Mouse (Mus musculus) MEL-GATA-1-ER (cell line): ENCODE measurements around the gene Cacng2.
"Not testable (repeated sequence)": the region's sequence is repeated elsewhere in the genome, so short reads cannot be mapped to it uniquely, and the experiment has no call there.

Experiments
- DNase-seq: peaks from one replicate; pipeline ENCODE4 v3.0.0-alpha.2; 2012; ENCODE audit warnings: low read depth; ENCODE audit errors: extremely low read depth

Cacng2 gene

DNA sequence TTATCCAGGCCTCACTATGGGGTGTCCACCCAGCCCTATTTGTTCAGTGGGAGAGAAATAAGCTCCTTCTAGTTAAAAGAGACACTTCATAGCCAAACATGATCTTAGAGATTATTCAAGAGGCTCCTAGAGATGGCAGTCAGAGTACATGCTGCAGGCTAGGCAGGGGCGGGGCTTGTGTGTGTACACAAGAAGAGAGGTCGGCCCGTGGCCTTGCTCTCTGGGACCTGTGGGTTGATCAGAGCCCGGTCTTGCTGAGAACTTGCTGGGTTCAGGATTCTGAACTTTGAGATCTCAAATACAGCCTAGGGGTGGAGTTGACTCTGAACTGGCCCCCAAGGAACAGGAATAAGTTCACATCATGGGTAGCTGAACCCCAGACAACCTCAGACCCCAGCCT lies 95.6 kb downstream of the Cacng2 start:
- DNase-seq, result no peak

DNA sequence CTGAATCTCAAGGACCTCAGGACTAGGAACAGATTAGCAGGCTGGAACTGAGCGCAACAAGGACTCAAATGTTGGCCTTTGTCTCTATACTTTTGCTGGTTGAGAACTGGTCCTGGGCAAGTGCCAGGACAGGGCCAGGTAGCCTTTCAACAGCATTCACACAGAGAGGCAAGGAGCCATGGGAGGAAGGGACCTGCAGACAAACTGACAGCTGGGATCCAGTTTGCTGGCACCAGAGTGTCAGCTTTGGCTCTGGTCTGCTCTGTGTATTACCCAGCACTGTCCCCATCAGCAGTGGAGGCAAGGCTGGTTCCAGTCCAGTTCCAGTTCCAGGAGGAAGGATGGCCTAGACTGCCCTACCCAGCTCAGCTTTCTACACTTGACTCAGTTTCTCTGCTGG lies 105.8 kb downstream of the Cacng2 start:
- no peak for DNase-seq

DNA sequence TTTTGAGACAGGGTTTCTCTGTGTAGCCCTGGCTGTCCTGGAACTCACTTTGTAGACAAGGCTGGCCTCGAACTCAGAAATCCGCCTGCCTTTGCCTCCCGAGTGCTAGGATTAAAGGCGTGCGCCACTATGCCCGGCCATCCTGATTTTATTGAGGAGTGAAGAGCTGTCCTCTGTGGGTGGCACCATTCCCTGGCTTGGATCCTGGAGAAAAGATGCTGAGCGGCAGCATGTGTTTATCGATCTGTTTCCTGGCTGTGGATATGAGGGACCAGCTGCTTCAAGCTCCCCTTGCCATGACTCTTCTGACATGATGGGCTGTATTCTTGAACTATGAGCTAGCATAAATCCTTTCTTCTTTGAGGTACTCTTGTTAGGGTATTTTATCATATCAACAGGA lies 111.6 kb downstream of the Cacng2 start:
- not testable (repeated sequence) for DNase-seq

DNA sequence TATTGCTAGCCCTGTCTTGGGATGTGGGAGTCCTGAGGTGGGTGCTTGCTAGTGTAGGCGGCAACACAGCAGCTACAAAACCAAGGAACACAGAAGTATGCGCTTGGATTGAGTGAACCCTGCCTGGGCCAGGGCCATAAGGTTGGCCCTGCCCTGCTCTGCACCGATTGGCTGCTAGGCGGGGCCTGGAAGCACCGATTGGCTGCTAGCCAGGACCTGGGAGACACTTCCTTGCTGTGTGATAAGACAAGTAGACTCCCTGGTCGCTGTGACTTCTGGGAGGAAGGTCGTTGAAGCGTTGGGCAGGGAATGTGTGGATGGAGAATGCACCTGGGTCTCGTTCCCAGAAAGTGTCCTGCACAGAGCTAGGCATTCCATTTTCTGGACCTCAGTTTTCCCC lies 115.9 kb downstream of the Cacng2 start:
- peak; percentile 85 for DNase-seq

DNA sequence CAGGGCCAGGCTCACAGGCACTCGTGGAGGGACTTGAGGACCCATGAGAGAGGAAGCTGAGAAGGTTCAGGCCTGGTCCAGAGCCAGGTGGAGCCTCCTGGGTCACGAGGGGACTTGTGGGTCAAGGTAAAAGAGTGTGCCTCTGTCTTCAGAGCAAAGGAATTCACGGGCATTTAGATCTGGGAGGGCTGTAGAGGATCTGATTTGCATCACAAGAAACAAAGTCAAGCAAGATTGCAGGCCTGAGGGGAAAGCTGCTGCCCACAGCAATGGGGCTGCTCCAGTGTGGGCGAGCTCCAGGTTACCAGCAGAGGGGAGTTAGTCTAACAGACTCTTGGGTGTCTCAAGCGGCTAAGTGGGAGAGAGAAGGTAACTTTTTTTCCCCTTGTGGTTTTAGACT lies 118.4 kb downstream of the Cacng2 start:
- no peak for DNase-seq

DNA sequence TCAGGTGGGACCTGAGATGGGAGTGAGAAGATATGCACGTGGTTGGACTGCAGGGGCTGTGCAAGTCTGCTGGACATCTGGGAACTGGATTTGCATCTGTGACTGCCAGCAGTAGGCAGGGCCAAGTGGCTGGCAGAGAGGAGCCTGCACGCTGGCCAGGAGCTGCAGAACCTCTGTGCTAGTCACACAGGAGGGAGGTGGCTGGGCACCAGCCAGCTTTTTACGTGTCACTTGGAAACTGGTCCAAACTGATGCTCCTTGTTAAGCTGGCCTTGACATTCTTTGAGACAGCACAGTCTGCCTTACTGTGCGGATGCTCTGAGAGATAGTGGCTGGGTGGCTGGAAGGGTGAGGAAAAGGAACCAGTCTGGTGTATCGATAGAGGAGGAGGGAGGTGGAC lies 131.3 kb downstream of the Cacng2 start:
- DNase-seq, result no peak

DNA sequence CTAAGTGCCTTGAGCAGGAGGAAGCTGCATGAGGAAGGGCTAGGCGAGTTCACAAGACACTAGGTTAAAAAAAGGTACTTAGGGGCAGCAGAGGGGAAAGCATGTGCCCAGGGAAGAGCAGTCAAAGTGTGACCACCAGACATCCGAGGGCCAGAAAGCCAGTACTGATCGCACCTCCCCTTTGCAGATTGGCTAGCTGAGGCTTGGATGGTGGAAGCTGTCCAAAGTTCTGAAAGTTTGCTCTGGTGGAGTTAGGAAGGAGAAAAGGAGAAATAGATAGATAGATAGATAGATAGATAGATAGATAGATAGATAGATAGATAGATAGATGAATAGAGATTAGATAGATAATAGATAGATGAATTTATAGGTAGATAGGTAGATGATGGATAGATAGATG lies 136.4 kb downstream of the Cacng2 start:
- DNase-seq, result no peak

DNA sequence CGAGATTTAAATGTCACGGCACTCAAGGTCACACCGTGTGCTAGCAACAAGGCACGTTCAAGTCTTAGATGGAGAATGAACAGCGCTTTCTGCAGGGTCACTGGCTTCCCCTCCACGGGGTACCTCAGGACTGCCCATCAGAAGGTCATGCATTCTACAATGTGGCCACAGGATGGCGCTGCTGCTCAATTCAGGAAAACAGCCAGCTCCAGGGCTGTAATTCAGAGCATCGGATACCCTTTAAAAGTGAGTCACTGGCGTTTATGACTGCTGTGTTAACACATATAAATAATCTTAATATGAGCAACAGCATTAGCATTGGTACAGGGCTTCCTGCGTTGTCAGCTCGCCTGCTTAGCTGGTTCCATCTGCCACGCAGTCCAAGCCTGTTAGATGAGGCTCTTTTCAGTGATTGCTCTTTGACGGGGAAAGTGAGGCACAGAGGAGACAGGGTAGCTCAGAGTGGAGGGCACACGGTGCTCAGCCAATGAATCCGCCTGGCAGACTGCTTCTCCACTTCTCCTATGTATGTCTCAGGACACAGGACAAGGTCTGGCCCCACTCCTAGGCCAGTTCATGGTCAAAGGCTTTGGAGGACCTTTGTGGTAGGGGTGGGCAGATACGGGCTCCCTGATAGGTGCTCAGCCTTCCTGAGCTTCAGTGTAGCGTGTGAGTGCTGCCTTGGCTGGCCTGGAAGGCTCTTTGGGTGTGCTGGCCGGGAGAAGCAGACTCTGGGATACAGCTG lies 137.5 kb downstream of the Cacng2 start:
- peak; percentile 20 for DNase-seq

DNA sequence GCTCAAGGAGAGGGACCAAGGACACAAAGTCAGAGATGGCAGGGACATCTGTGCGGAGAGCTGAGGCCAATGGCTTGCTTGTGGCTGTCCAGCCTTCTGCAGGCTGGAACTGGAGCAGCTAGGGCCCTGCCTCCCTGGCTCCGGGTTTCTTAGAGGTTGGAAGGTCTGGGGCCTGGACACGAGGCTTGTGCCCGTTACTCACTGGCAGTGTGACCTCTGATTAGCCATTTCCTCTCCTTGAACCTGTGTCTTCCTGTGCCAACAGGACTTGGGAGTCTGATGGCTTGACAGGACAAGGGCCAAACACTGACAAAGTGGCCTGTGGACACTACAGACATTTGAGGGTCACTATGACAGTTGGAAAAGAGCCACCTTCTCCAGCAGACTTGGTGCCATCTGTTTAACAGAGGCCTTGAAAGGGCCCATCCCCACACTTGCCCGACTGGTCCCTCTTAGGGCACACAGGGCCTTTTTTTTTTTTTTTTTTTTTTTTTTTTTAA lies 138.6 kb downstream of the Cacng2 start:
- no peak for DNase-seq

DNA sequence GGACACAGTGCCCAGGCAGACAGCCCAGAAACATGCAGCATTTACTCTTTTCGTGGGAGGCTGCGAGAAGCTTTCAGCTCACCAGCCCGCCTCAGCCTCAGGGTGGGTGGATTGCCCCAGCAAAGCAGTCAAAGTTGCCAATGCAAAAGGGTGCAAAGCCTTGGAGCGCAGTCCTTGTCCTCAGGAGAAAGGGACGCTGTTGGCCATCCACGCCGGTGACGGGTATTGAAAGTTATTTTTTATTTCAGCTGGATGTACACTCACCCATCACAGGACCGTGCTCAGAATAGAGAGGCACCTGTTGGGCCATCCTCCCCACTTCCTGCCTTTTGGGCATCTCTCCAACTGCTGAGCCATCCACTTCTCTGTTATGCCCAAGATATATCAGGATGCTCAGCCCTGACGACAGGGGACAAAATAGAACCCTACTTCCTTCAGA lies 140.4 kb downstream of the Cacng2 start:
- no peak for DNase-seq

DNA sequence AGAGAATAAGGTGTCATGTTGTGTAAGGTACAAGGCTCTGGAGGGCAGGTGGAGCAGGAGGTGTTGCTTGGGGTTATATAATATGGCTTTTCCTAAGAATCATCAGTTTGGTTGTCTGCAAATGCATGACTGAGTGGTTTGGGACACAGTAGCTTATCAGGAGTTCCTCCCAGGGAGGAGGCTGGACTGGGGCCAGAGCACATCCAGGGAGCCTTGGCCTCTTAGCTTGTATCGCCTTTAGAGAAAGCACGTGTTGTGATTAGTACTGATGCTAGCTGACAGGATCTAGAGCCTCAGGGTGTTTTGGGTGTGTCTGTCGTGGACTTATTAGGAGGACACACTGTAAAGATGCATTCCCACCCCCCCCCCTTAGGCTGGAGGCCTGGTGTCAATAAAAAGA lies 142.2 kb downstream of the Cacng2 start:
- no peak for DNase-seq

DNA sequence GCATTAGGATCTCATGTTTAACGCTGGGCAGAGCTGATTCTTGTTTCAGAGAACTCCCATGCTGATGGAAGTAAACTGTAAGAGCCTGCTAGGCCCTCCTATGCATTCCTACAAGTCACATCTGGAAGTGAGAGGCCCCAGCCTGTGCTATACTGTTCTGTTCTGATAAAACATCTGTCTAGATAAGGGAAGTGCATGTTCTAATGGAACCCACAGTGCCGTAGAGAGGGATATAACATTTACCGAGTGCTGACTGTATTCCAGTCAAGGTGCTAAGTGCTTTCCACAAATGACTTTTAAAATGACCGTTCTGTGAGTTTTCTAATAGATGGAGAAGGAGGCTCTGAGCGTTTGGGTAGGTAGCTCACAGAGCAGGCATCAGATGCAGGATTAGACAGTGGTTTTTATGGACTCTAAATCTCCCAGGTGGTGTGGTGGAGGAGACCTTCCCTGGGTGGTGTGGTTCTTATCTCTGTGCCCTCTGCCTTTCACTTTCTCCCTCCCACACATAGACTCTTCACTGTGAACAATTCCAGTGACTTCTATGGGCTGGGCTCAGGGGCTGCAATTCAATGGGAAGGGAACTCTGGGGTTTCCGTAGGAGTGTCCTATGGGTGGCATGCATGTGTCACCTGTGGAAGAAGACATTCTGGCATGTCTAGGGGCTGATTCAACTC lies 145.5 kb downstream of the Cacng2 start:
- DNase-seq, result peak; percentile 15

DNA sequence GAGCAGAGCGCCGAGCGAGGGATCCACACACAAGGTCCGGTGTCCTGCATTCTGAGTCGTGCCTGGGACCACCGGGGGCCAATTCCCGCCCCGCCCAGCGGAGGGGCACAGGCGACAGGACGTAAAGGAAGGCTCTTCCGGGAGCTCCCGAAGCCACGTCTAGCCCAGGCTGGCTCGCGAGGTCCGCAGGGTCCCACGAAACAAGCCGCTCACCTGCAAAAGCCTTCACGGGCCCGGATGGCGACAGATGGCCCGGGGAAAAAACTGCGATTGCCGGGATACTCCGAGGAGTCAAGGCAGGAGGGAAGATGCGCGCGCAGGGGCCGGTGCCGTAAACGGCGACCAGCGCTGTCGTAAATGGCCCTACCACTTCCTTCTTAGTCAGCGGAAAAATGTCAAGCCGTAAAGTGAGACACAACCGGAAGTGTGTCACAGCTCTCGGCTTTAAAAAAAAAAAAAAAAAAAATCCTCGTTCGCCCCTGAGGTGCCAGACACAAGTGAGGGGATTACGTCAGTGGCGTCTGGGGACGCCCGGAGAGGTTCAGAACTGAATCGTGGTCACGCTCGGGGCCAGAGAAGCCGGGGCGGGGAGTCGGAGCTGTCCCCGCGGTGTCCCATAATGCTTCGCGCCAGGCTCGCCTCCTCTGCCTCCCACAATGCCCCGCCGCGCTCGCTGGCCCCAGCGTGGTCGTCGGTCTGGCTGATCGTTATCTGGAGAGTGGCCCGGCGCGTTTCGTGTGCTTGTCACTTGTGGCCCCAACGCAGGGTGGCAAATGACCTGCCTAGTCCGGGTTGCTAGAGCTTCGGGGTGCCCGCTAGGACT lies 149.1 kb downstream of the Cacng2 start, which contains the start of gene Eif3d:
Gene Eif3d, minus strand, starts transcription at position 344 of the 823 bp plus-strand sequence.
- DNase-seq, result peak; percentile 93

DNA sequence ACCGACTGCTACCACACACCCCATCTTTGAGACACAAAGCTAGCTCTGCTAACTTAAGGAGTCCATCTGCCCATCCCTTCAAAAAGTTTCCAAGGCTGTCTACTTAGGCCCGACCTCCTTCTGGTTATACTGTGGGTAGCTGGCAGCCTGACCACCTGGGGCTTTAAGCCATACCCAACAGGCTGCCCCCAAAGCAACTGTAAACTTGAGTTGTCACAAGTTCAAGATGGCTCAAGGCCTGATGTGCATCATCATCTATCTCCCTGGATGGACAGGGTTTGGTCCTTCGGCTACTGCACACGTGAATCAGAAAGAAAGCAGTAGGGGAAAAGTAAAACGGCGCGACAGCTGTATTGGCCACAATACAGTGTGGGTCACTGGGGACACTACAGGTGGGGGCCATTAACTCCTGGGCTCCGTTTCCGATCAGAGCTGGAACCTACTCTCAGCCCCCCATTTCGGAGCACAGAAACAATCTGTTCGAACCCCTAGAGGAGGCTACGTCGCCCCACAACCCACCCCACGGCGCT lies 149.8 kb downstream of the Cacng2 start:
- DNase-seq, result no peak

DNA sequence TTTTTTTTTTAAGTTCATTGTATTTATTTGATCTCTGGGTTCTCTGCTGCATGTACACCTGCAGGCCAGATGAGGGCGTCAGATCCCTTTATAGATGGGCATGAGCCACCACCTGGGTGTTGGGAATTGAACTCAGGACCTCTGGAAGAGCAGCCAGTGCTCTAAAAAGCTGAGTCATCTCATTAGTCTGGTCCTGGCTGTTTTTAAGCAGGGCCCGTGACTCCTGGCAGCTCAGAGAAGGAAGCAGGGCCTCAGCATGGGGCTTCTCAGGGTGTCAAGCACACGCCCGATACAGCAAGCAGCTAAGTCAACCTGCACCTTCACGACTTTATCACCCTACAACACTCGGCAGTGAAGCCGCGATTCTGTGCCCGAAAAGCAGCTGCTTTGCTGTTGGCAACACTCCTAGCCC lies 154.7 kb downstream of the Cacng2 start:
- DNase-seq, result peak; percentile 48

DNA sequence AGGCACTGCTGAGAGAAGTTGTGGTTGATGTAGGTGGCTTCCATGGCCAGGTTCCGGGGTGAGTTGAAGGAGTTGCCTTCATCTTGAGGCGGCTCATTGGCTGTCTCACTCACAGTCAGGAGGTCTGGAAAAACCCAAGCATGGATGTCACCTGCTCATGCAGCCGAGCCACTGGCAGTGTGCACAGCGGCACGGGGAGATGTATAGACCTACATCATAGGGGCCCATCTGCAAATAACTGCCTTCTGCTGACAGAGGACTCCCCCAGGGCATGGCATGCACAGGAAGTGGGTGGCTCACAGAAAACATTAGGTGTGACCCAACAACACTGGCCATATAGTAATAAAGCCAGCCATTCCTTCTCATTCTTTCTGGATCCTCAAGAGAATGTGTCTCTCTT lies 157.4 kb downstream of the Cacng2 start:
- DNase-seq, result no peak

DNA sequence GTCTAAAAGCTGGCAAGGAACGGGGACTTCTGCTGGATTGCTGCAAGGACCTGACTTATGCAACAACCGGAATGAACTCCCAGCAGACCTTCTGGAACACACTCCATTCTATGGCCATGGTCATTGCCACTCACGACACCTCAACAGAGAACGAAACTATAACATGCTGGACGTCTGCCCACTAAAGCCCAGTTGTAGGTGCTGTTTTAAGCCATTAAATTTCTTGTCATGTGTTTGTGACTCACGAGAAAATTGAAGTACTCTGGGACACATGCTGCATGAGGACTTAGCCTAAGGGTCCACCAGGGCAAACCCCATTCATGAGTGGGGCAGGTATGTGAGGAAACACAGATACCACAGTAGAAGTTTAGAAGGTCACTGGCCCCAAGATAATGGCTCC lies 159.1 kb downstream of the Cacng2 start:
- DNase-seq, result no peak

DNA sequence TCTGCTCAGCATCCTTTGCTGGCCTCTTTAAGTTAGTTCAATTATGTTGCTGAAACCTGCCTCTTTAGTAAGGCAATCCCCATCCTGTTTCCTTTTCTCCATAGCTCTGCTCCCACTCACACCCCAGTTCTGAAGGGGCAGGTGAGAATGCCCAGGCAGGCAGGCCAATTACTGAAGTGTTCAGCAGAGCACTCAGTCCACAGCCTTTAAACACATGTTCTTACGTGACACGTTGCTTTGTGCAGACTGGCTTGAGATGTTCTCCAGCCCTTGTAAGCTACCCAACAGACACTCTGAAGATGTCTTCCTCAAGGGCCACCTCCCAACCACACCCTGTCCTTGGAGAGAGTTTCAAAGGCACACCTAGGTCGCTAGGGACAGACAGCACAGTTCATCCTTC lies 161.8 kb downstream of the Cacng2 start:
- DNase-seq, result no peak

DNA sequence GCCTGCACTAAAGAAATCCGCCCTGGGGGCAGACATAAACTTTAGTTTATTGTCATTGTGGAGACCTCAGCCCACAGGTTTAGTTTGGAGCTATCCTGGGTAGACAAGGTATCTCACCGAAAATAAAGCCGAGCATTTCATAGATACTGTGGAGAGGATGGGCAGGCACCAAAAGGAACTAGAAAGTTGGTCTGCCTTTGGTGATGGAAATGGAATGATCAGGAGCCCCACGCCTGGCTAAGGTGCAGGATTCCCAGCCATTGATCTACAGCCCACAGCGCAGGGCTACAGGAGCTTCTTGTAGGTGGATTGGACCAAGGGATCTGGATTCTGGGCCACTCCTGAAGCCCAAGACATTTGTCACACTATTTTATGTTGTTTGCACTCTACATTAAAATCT lies 162.2 kb downstream of the Cacng2 start:
- DNase-seq, result no peak

DNA sequence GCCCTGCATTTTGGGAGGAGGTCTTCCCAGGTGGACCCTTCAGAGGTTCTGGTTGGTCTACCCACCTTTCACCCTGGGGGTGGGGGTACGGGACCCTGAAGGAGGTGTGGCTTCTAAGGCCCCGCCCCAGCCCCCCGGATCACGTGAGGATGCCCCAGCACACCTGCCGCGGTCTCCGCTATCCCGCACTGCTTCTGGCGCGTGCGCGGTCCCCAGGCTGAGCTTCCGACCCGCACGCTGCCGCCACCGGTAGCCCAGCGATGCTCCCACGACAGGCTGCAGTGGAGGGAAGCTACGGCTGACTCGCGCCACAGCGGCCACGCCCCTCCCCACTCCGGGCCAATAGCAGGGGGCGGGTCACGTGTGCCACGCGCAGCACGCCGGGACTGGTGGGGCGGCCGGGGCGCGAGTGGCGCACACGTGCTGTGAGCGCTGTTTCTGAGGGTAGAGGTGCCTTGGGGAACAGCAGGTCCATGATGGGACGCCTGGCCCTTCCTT lies 163.4 kb downstream of the Cacng2 start, which contains the start of gene Foxred2:
Gene Foxred2, minus strand, starts transcription at position 319 of the 498 bp plus-strand sequence.
- peak; percentile 47 for DNase-seq
